Mouse (Mus musculus): ENCODE measurements around the gene Nthl1. TPM values are rescaled to one million over a fixed set of nuclear protein-coding genes. Genes with fewer than 3 reads are reported as not detected.
A peak's percentile ranks its signal among the peaks of the same experiment; 100 is the strongest.

The Nthl1 gene
- total RNA-seq, 1 experiment: 39.4 TPM

GRCm38 (mm10) chr17:24676187-24676586 lies 43.7 kb downstream of the Nthl1 start:
- H3K4me3 ChIP-seq (ENCODE audit: insufficient read depth in 1 of 2, low read depth in 1 of 2, low read length in 2 of 2, poor library complexity in 1 of 2, severe bottlenecking in 1 of 2): no peak overlapping the region
- peaks cover 5 to 28% of the 10 kb centered on the region in 2 experiments; a peak in 3 of 4 replicates for H3K4me1 ChIP-seq (ENCODE audit: control insufficient read depth in 2 of 2, insufficient read depth in 2 of 2, low read length in 2 of 2, poor library complexity in 1 of 2)
- H3K9ac ChIP-seq (ENCODE audit: insufficient read depth, low read depth, low read length, poor library complexity, severe bottlenecking): no peak overlapping the region
- no peak for TF ChIP-seq ZNF384 (IDR thresholded peaks at IDR 0.05; ENCODE audit: low read depth, low read length)
- peaks cover 47% of the 10 kb centered on the region for H3K36me3 ChIP-seq (ENCODE audit: control insufficient read depth, insufficient read depth, low read length, poor library complexity, severe bottlenecking)
- no peaks in the 10 kb centered on the region for H3K9me3 ChIP-seq (ENCODE audit: control insufficient read depth, insufficient read depth, low read depth, low read length)
- no peak overlapping the region for H3K27ac ChIP-seq (ENCODE audit: insufficient read depth, low read depth, low read length, poor library complexity, severe bottlenecking)
- in situ Hi-C loops (cut with MboI; ENCODE audit: low sequenced_read_pairs in 2 of 2, unreplicated experiment in 2 of 2): no loop called here
- DNase-seq (ENCODE audit: low read depth, low spot score): peak; percentile 87

DNA sequence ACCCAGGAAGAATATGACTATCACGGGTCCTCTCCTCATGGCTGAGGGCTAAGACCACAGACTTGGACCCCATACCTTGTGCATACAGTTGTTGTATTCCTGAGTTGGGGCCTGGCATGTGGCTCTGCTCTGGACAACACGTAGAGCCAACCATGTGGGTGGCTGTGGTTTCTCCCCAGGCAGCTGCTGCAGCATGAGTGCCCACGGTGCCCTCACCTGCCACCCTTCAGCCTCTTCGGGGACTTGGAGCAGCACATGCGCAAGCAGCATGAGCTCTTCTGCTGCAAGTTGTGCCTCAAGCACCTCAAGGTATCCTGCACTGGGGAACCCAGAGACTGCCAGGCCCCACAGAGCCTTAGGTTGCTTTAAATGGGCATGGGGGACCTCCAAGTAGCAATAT lies 44.4 kb downstream of the Nthl1 start:
- peaks cover 52% of the 10 kb centered on the region for H3K36me3 ChIP-seq (ENCODE audit: control insufficient read depth, insufficient read depth, low read length, poor library complexity, severe bottlenecking)
- H3K4me1 ChIP-seq (ENCODE audit: control insufficient read depth in 2 of 2, insufficient read depth in 2 of 2, low read length in 2 of 2, poor library complexity in 1 of 2): peaks cover 3 to 24% of the 10 kb centered on the region in 2 experiments; a peak in 3 of 4 replicates
- no peaks in the 10 kb centered on the region for H3K9me3 ChIP-seq (ENCODE audit: control insufficient read depth, insufficient read depth, low read depth, low read length)
- H3K27ac ChIP-seq (ENCODE audit: insufficient read depth, low read depth, low read length, poor library complexity, severe bottlenecking): no peak overlapping the region
- no peak overlapping the region for H3K4me3 ChIP-seq (ENCODE audit: insufficient read depth in 1 of 2, low read depth in 1 of 2, low read length in 2 of 2, poor library complexity in 1 of 2, severe bottlenecking in 1 of 2)
- in situ Hi-C loops (cut with MboI; ENCODE audit: low sequenced_read_pairs in 2 of 2, unreplicated experiment in 2 of 2): no loop called here
- no peak for DNase-seq (ENCODE audit: low read depth, low spot score)
- no peak overlapping the region for H3K9ac ChIP-seq (ENCODE audit: insufficient read depth, low read depth, low read length, poor library complexity, severe bottlenecking)
- TF ChIP-seq MAFK (IDR thresholded peaks at IDR 0.05; ENCODE audit: insufficient read depth, low read depth, low read length): no peak

- Histone ChIP-seq H3K9ac (ENCODE audit: insufficient read depth, low read depth, low read length, poor library complexity, severe bottlenecking) (no peak overlapping the region), H3K9me3 (ENCODE audit: control insufficient read depth, insufficient read depth, low read depth, low read length) (no peaks in the 10 kb centered on the region), H3K36me3 (ENCODE audit: control insufficient read depth, insufficient read depth, low read length, poor library complexity, severe bottlenecking) (peaks cover 56% of the 10 kb centered on the region), H3K27ac (ENCODE audit: insufficient read depth, low read depth, low read length, poor library complexity, severe bottlenecking) (peak overlapping the region; percentile 5; the same call in 1 of the 2 replicates), H3K4me3 (ENCODE audit: insufficient read depth in 1 of 2, low read depth in 1 of 2, low read length in 2 of 2, poor library complexity in 1 of 2, severe bottlenecking in 1 of 2) (peak overlapping the region in 1 of 2 experiments; percentile 42; a peak in 2 of 4 replicates), H3K4me1 (ENCODE audit: control insufficient read depth in 2 of 2, insufficient read depth in 2 of 2, low read length in 2 of 2, poor library complexity in 1 of 2) (peaks cover 3 to 20% of the 10 kb centered on the region in 2 experiments; a peak in 2 of 4 replicates)
- in situ Hi-C loops (cut with MboI; ENCODE audit: low sequenced_read_pairs in 2 of 2, unreplicated experiment in 2 of 2): no loop called here
- no peak for DNase-seq (ENCODE audit: low read depth, low spot score)
- TF ChIP-seq ZNF384 (IDR thresholded peaks at IDR 0.05; ENCODE audit: low read depth, low read length) (no peak), MAFK (IDR thresholded peaks at IDR 0.05; ENCODE audit: insufficient read depth, low read depth, low read length) (no peak), CHD2 (IDR thresholded peaks at IDR 0.05; ENCODE audit: low read depth, low read length) (no peak), ZC3H11A (IDR thresholded peaks at IDR 0.05; ENCODE audit: borderline replicate concordance, low read depth, low read length) (no peak), HCFC1 (IDR thresholded peaks at IDR 0.05; ENCODE audit: borderline replicate concordance, insufficient read depth, low read length) (no peak)
These were observed 45.1 kb downstream of the Nthl1 start for GRCm38 (mm10) chr17:24677500-24678080.

DNA sequence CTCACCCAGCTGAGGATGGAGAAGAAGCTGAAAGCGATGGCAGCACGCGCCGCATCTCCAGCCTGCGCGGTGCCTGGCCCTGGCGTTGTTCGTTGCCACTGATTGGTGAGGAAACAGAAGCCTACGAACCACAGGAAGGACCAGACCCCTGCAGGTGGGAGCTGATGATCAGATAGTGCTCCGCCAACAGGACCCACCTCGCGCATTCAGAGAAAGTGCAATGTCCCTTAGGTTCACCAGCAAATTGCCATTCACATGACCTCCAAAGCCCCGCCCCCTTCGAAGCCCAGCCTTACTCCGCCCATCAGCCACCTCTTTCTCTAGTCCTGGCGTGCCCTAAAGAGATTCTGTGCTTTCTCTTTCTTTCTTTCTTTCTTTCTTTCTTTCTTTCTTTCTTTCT lies 54.0 kb downstream of the Nthl1 start:
- peaks cover 7 to 11% of the 10 kb centered on the region in 2 experiments for H3K4me1 ChIP-seq (ENCODE audit: control insufficient read depth in 2 of 2, insufficient read depth in 2 of 2, low read length in 2 of 2, poor library complexity in 1 of 2)
- H3K27ac ChIP-seq (ENCODE audit: insufficient read depth, low read depth, low read length, poor library complexity, severe bottlenecking): no peak overlapping the region
- H3K36me3 ChIP-seq (ENCODE audit: control insufficient read depth, insufficient read depth, low read length, poor library complexity, severe bottlenecking): peaks cover 6% of the 10 kb centered on the region
- H3K9me3 ChIP-seq (ENCODE audit: control insufficient read depth, insufficient read depth, low read depth, low read length): no peaks in the 10 kb centered on the region
- peak overlapping the region; percentile 50 to 66 for H3K4me3 ChIP-seq (ENCODE audit: insufficient read depth in 1 of 2, low read depth in 1 of 2, low read length in 2 of 2, poor library complexity in 1 of 2, severe bottlenecking in 1 of 2)
- DNase-seq (ENCODE audit: low read depth, low spot score): peak; percentile 69
- TF ChIP-seq ZNF384 (IDR thresholded peaks at IDR 0.05; ENCODE audit: low read depth, low read length): no peak
- H3K9ac ChIP-seq (ENCODE audit: insufficient read depth, low read depth, low read length, poor library complexity, severe bottlenecking): peak overlapping the region; percentile 52
- in situ Hi-C loops (cut with MboI; ENCODE audit: low sequenced_read_pairs in 2 of 2, unreplicated experiment in 2 of 2): no loop called here

- Histone ChIP-seq H3K4me1 (ENCODE audit: control insufficient read depth in 2 of 2, insufficient read depth in 2 of 2, low read length in 2 of 2, poor library complexity in 1 of 2) (peaks cover 7 to 11% of the 10 kb centered on the region in 2 experiments), H3K4me3 (ENCODE audit: insufficient read depth in 1 of 2, low read depth in 1 of 2, low read length in 2 of 2, poor library complexity in 1 of 2, severe bottlenecking in 1 of 2) (peak overlapping the region; percentile 15 to 16; a peak in 3 of 4 replicates), H3K9ac (ENCODE audit: insufficient read depth, low read depth, low read length, poor library complexity, severe bottlenecking) (peak overlapping the region; percentile 1; the same call in 1 of the 2 replicates), H3K27ac (ENCODE audit: insufficient read depth, low read depth, low read length, poor library complexity, severe bottlenecking) (no peak overlapping the region), H3K9me3 (ENCODE audit: control insufficient read depth, insufficient read depth, low read depth, low read length) (no peaks in the 10 kb centered on the region), H3K36me3 (ENCODE audit: control insufficient read depth, insufficient read depth, low read length, poor library complexity, severe bottlenecking) (peaks cover under 1% of the 10 kb centered on the region; the same call in 1 of the 2 replicates)
- TF ChIP-seq ZNF384 (IDR thresholded peaks at IDR 0.05; ENCODE audit: low read depth, low read length) (peak; percentile 64; the same call in 1 of the 2 replicates), MAFK (IDR thresholded peaks at IDR 0.05; ENCODE audit: insufficient read depth, low read depth, low read length) (no peak)
- no peak for DNase-seq (ENCODE audit: low read depth, low spot score)
- in situ Hi-C loops (cut with MboI; ENCODE audit: low sequenced_read_pairs in 2 of 2, unreplicated experiment in 2 of 2): no loop called here
These were observed 54.7 kb downstream of the Nthl1 start for GRCm38 (mm10) chr17:24687146-24687595.

Data from ES-E14 (cell line).